Mouse (Mus musculus) liver, adult 2 months (tissue): Measurements from ENCODE around the gene Faah.
A peak's percentile ranks its signal among the peaks of the same experiment; 100 is the strongest.

ENCODE experiments used
- CTCF ChIP-seq: fragments of 200-500 bp; IDR thresholded peaks from 2 replicates; pipeline ENCODE4 v1.5.1; 2011; ENCODE audit warnings: low read depth, low read length, control low read depth
- POLR2A ChIP-seq: fragments of 200-500 bp; IDR thresholded peaks from 2 replicates; pipeline ENCODE4 v1.6.1; 2011; ENCODE audit warnings: low read length, control low read depth; ENCODE audit not compliant: insufficient read depth; ENCODE audit errors: extremely low read depth

- TF ChIP-seq CTCF (no peak), POLR2A (0 out of 2 replicates have a peak, but pooled peaks have one; percentile 5)
Observed at GRCm38 (mm10) chr4:116016862-116017299, 845 bp downstream of the Faah start.
